Mouse (Mus musculus) kidney, embryonic 15.5 days (tissue): ENCODE measurements around the gene Trim10. TPM values are rescaled to one million over a fixed set of nuclear protein-coding genes. Genes with fewer than 3 reads are reported as not detected.

Source experiments
- ATAC-seq: fragments of 200-750 bp; cut with Nextera tagmentation; replicated peaks from 2 replicates; pipeline ENCODE4 v1.8.0; 2017; ENCODE audit warnings: moderate TSS enrichment; ENCODE audit not compliant: low FRiP score
- H3K27ac ChIP-seq: fragments of 300-500 bp; sonication (generic); 2 replicates; pipeline ENCODE4 v1.5.1; 2015; ENCODE audit warnings: mild to moderate bottlenecking, inconsistent platforms
- H3K27me3 ChIP-seq: fragments of 300-500 bp; sonication (generic); 2 replicates; pipeline ENCODE4 v1.6.1; 2015; ENCODE audit warnings: inconsistent platforms
- H3K36me3 ChIP-seq: fragments of 300-500 bp; sonication (generic); 2 replicates; pipeline ENCODE4 v1.6.1; 2015; ENCODE audit warnings: inconsistent platforms
- H3K4me1 ChIP-seq: fragments of 300-500 bp; sonication (generic); 2 replicates; pipeline ENCODE4 v1.6.1; 2015; ENCODE audit warnings: inconsistent platforms
- H3K4me2 ChIP-seq: fragments of 300-500 bp; sonication (generic); 2 replicates; pipeline ENCODE4 v1.6.1; 2015; ENCODE audit warnings: moderate library complexity, mild to moderate bottlenecking, inconsistent platforms
- H3K4me3 ChIP-seq: fragments of 300-500 bp; sonication (generic); replicated peaks from 2 replicates; pipeline ENCODE4 v1.5.1; 2015; ENCODE audit warnings: mild to moderate bottlenecking, inconsistent platforms
- H3K9ac ChIP-seq: fragments of 300-500 bp; sonication (generic); 2 replicates; pipeline ENCODE4 v1.6.1; 2015; ENCODE audit warnings: mild to moderate bottlenecking, inconsistent platforms
- H3K9me3 ChIP-seq: fragments of 300-500 bp; sonication (generic); replicated peaks from 2 replicates; pipeline ENCODE4 v1.6.1; 2016; ENCODE audit warnings: inconsistent platforms
- WGBS: fragments of 180-500 bp; shearing (Covaris S2); methylation state at CpG from one replicate; pipeline ENCODE4 v1.1.7; 2015; ENCODE audit warnings: mixed read lengths; 5-methylcytosine and 5-hydroxymethylcytosine counted together
- polyA plus RNA-seq: library from polyadenylated mRNA; unstranded; fragments of >200 nt; fragmentation: Nextera tagmentation; extraction: Ambion mirVana; gene quantifications from 2 replicates; pipeline ENCODE4 v1.2.1, GENCODE M21; 2015

Trim10 gene
- polyA plus RNA-seq, 1 experiment from 2014 or later = 6.0 TPM

GRCm38 (mm10) chr17:36923491-36923890, 54.1 kb downstream of the Trim10 start:
- no peak for ATAC-seq
- WGBS = 64% methylated on average over 4 of the region's 4 CpGs
- no peak overlapping the region for H3K9ac ChIP-seq

More at GRCm38 (mm10) chr17:36923491-36923890, 54.1 kb downstream of the Trim10 start:
- no peaks in the 10 kb centered on the region for H3K36me3 ChIP-seq
- H3K27me3 ChIP-seq = no peaks in the 10 kb centered on the region
- H3K4me3 ChIP-seq = no peak overlapping the region
- 0 out of 2 replicates have a peak, but pooled peaks cover 2% of the 10 kb centered on the region for H3K4me1 ChIP-seq
- no peak overlapping the region for H3K4me2 ChIP-seq
- H3K9me3 ChIP-seq = no peaks in the 10 kb centered on the region
- H3K27ac ChIP-seq = no peak overlapping the region

Other genes starting within 250 kb of the Trim10 start
- gene H2-M9, start 226.9 kb upstream of the Trim10 start, polyA plus RNA-seq = not detected in 2 replicates
- gene H2-M1, start 197.4 kb upstream of the Trim10 start, polyA plus RNA-seq = not detected in 2 replicates
- gene H2-M10.5, start 96.7 kb upstream of the Trim10 start, polyA plus RNA-seq = not detected in 2 replicates
- not detected in 2 replicates for gene H2-M10.6, start 57.4 kb upstream of the Trim10 start, polyA plus RNA-seq
- gene Trim26, start 32.4 kb upstream of the Trim10 start, polyA plus RNA-seq = 40.3 and 45.9 TPM in 2 replicates
- gene Trim15, start 2.4 kb upstream of the Trim10 start, polyA plus RNA-seq = 0.17 and 0.22 TPM in 2 replicates
- gene Trim40, start 20.5 kb downstream of the Trim10 start, polyA plus RNA-seq = not detected in 2 replicates
- 0.35 TPM in 1 of 2 replicates, not detected in the other for gene Trim31, start 28.5 kb downstream of the Trim10 start, polyA plus RNA-seq
- 0.13 and 0.53 TPM in 2 replicates for gene Rnf39, start 73.3 kb downstream of the Trim10 start, polyA plus RNA-seq
- gene Ppp1r11, start 82.2 kb downstream of the Trim10 start, polyA plus RNA-seq = 115 and 127 TPM in 2 replicates
- gene Znrd1, start 89.0 kb downstream of the Trim10 start, polyA plus RNA-seq = 93.2 and 95.6 TPM in 2 replicates
- 6.6 and 6.7 TPM in 2 replicates for gene Znrd1as, start 89.0 kb downstream of the Trim10 start, polyA plus RNA-seq
- gene 2410137M14Rik, start 111.7 kb downstream of the Trim10 start, polyA plus RNA-seq = not detected in 2 replicates
- 0.44 TPM in 2 replicates for gene H2-M5, start 120.0 kb downstream of the Trim10 start, polyA plus RNA-seq
- 61.1 and 69.4 TPM in 2 replicates for gene Zfp57, start 131.6 kb downstream of the Trim10 start, polyA plus RNA-seq
- gene Mog, start 153.8 kb downstream of the Trim10 start, polyA plus RNA-seq = 0.09 TPM in 1 of 2 replicates, not detected in the other
- gene Gabbr1, start 176.4 kb downstream of the Trim10 start, polyA plus RNA-seq = 6.0 and 8.3 TPM in 2 replicates
- gene Olfr90, start 218.9 kb downstream of the Trim10 start, polyA plus RNA-seq = 0.05 TPM in 1 of 2 replicates, not detected in the other
- gene Olfr91, start 228.7 kb downstream of the Trim10 start, polyA plus RNA-seq = not detected in 2 replicates